In the genomic region with DNA sequence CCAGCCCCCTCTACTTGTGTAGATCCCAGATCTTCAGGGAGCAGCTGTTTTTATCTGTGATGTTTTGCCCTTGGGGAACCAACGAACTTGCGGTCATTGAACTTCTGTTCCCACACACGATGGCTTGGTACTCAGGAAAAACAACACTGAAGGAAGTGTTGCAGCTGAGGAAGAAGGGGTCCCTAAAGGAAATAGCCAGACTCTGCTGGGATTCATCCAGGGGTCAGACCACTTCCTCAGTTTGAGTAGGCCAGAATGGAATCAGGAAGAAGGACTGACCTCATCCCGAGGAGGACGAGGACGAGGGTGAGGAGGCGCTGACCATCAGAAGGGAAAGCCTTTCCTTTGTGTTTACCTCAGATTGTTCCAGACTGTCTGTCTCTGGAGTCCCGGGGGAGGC, we compare ENCODE assay signal across 13 mouse cellular contexts. TPM values are rescaled to one million over a fixed set of nuclear protein-coding genes. Genes with fewer than 3 reads are reported as not detected.
DNase-seq lines count a peak whose midpoint lies in the region; ATAC-seq and TF ChIP-seq lines count a peak whose summit lies in the region.
"Had no signal": no experiment of that assay in that cellular context is flagged by ENCODE, and none has a peak within 500 bp of the region (broad histone marks: within the 10 kb centered on the region; RNA-seq: fewer than 3 reads in every experiment).

No protein-coding gene starts in this region.

- no peak overlapping the region for H3K4me2 ChIP-seq in liver, embryonic 11.5 days
- no peak overlapping the region for H3K4me2 ChIP-seq in stomach, postnatal 0 days (replicated peaks; ENCODE audit: low read depth)
- H3K4me2 ChIP-seq in forebrain, embryonic 15.5 days (replicated peaks): no peak overlapping the region

- intact Hi-C loops in heart, postnatal 25 days (cut with DNase I): loop anchor here (2.0 to 5.0 kb wide), 3 partner anchors 14 to 77 kb away; a partner anchor contains a TSS

- H3K36me3 ChIP-seq in liver, embryonic 11.5 days (ENCODE audit: control insufficient read depth, insufficient read depth, low read length): no peaks in the 10 kb centered on the region
- H3K36me3 ChIP-seq in stomach, postnatal 0 days (ENCODE audit: control insufficient read depth, insufficient read depth, low read length): no peaks in the 10 kb centered on the region; the same call in 1 of the 2 replicates
- 0 out of 2 replicates have a peak, but pooled peaks cover 7% of the 10 kb centered on the region for H3K36me3 ChIP-seq in forebrain, embryonic 15.5 days

- peaks cover 5% of the 10 kb centered on the region for H3K4me1 ChIP-seq in lung, adult 2 months (ENCODE audit: control insufficient read depth, insufficient read depth, low read length)
- no peaks in the 10 kb centered on the region; the same call in 1 of the 2 replicates for H3K4me1 ChIP-seq in liver, embryonic 11.5 days (replicated peaks; ENCODE audit: control insufficient read depth, insufficient read depth, low read length)
- H3K4me1 ChIP-seq in stomach, postnatal 0 days (replicated peaks; ENCODE audit: control insufficient read depth, insufficient read depth): no peaks in the 10 kb centered on the region
- no peaks in the 10 kb centered on the region for H3K4me1 ChIP-seq in forebrain, embryonic 15.5 days

- no peak overlapping the region for H3K4me3 ChIP-seq in lung, adult 2 months (replicated peaks; ENCODE audit: extremely low read depth, low read depth, low read length)
- H3K4me3 ChIP-seq in liver, embryonic 11.5 days (ENCODE audit: low read depth, low read length): no peak overlapping the region
- no peak overlapping the region for H3K4me3 ChIP-seq in stomach, postnatal 0 days (ENCODE audit: low read depth, low read length)
- H3K4me3 ChIP-seq in forebrain, embryonic 15.5 days: no peak overlapping the region
- H3K4me3 ChIP-seq: layer of hippocampus, adult 2 months had no signal

- H3K27ac ChIP-seq in liver, embryonic 11.5 days (ENCODE audit: low read depth, low read length): no peak overlapping the region
- no peak overlapping the region for H3K27ac ChIP-seq in stomach, postnatal 0 days (replicated peaks)
- no peak overlapping the region for H3K27ac ChIP-seq in forebrain, embryonic 15.5 days (replicated peaks)
- H3K27ac ChIP-seq: layer of hippocampus, adult 2 months had no signal

- peak; percentile 25 to 52 for DNase-seq in lung, adult 18-20 months
- DNase-seq in lung, adult 2 months: no peak
- DNase-seq in heart, postnatal 25 days (ENCODE audit: low spot score): peak; percentile 51
- DNase-seq in liver, embryonic 11.5 days (ENCODE audit: low spot score): no peak
- no peak for DNase-seq in stomach, postnatal 0 days (ENCODE audit: low spot score)
- DNase-seq in spleen, postnatal 4 days (ENCODE audit: low spot score in 2 of 2): no peak
- DNase-seq in frontal cortex, postnatal 10 days (ENCODE audit: low spot score in 2 of 2): no peak

- TF ChIP-seq CTCF in lung, adult 2 months (IDR thresholded peaks at IDR 0.05; ENCODE audit: insufficient read depth, low read length): no peak
- no peak for TF ChIP-seq CTCF in stomach, postnatal 0 days (IDR thresholded peaks at IDR 0.05; ENCODE audit: low read depth)

- TF ChIP-seq EP300 in stomach, postnatal 0 days (optimal IDR thresholded peaks at IDR 0.05): no peak

- peak; percentile 45 for ATAC-seq in liver, embryonic 11.5 days (replicated peaks; ENCODE audit: low FRiP score)
- ATAC-seq in stomach, postnatal 0 days (ENCODE audit: low FRiP score, low TSS enrichment): peak; percentile 42; the same call in 1 of the 2 replicates
- ATAC-seq in forebrain, embryonic 15.5 days (replicated peaks): no peak

- H3K9ac ChIP-seq in liver, embryonic 11.5 days (ENCODE audit: low read depth, low read length): no peak overlapping the region
- no peak overlapping the region for H3K9ac ChIP-seq in stomach, postnatal 0 days (ENCODE audit: low read length)
- H3K9ac ChIP-seq in forebrain, embryonic 15.5 days (replicated peaks): no peak overlapping the region

- H3K27me3 ChIP-seq in liver, embryonic 11.5 days (replicated peaks; ENCODE audit: control insufficient read depth, insufficient read depth, low read length): no peaks in the 10 kb centered on the region
- H3K27me3 ChIP-seq in stomach, postnatal 0 days (ENCODE audit: control insufficient read depth, insufficient read depth, low read length): no peaks in the 10 kb centered on the region
- no peaks in the 10 kb centered on the region for H3K27me3 ChIP-seq in forebrain, embryonic 15.5 days
- H3K27me3 ChIP-seq: CH12.LX had no signal

- 51% methylated on average over 8 of the region's 8 CpGs for WGBS in lung, adult 2 months
- WGBS in liver, embryonic 11.5 days: 47% methylated on average over 8 of the region's 8 CpGs
- 70% methylated on average over 8 of the region's 8 CpGs for WGBS in stomach, postnatal 0 days
- WGBS in forebrain, embryonic 15.5 days: 90% methylated on average over 8 of the region's 8 CpGs

- no peak for TF ChIP-seq POLR2A in lung, adult 2 months (IDR thresholded peaks at IDR 0.05; ENCODE audit: borderline replicate concordance, extremely low read depth, low read depth, low read length)

- no peaks in the 10 kb centered on the region for H3K9me3 ChIP-seq in liver, embryonic 11.5 days (ENCODE audit: control insufficient read depth, low read length)
- no peaks in the 10 kb centered on the region for H3K9me3 ChIP-seq in stomach, postnatal 0 days (ENCODE audit: control insufficient read depth, low read length)
- no peaks in the 10 kb centered on the region for H3K9me3 ChIP-seq in forebrain, embryonic 15.5 days

RNA-seq across cellular contexts. Expression of a gene that starts 49.4 kb away (rescaled TPM):
- polyA plus RNA-seq in lung, adult 2 months (2012; rRNA removed): not detected in 2 replicates
- not detected for total RNA-seq in heart, postnatal 25 days (2021)
- polyA plus RNA-seq in liver, embryonic 11.5 days (2014; fragmentation: Nextera tagmentation; extraction: Ambion mirVana): not detected in 2 replicates
- polyA plus RNA-seq in stomach, postnatal 0 days (2015; fragmentation: Nextera tagmentation; extraction: Ambion mirVana): not detected in 2 replicates
- polyA plus RNA-seq in forebrain, embryonic 15.5 days (2015; fragmentation: Nextera tagmentation; extraction: Ambion mirVana): not detected in 2 replicates
- total RNA-seq: CH12.LX; layer of hippocampus, adult 2 months; megakaryocyte-erythroid progenitor cell, adult 5-6 weeks had no signal
- polyA plus RNA-seq: cortical plate, adult 2 months; frontal cortex, adult 2 months had no signal

Comparison
In these comparisons a context has a peak if more than half of its experiments do, and no peak if none do; other contexts are left out.
1. DNase-seq: peak in lung, adult 18-20 months (2 of 2) and heart, postnatal 25 days (single experiment); none in lung, adult 2 months (single experiment), liver, embryonic 11.5 days (single experiment), stomach, postnatal 0 days (single experiment), spleen, postnatal 4 days (0 of 2) and frontal cortex, postnatal 10 days (0 of 2).